Mouse (Mus musculus) T-cell, adult 2 months (primary cell): ENCODE measurements around the gene Ccdc167.
A peak's percentile ranks its signal among the peaks of the same experiment; 100 is the strongest.
"Not testable (repeated sequence)": the region's sequence is repeated elsewhere in the genome, so short reads cannot be mapped to it uniquely, and the experiment has no call there.

Source experiments
- DNase-seq: peaks from one replicate; pipeline ENCODE4 v3.0.0; 2022; ENCODE audit warnings: low spot score

Gene Ccdc167

DNA sequence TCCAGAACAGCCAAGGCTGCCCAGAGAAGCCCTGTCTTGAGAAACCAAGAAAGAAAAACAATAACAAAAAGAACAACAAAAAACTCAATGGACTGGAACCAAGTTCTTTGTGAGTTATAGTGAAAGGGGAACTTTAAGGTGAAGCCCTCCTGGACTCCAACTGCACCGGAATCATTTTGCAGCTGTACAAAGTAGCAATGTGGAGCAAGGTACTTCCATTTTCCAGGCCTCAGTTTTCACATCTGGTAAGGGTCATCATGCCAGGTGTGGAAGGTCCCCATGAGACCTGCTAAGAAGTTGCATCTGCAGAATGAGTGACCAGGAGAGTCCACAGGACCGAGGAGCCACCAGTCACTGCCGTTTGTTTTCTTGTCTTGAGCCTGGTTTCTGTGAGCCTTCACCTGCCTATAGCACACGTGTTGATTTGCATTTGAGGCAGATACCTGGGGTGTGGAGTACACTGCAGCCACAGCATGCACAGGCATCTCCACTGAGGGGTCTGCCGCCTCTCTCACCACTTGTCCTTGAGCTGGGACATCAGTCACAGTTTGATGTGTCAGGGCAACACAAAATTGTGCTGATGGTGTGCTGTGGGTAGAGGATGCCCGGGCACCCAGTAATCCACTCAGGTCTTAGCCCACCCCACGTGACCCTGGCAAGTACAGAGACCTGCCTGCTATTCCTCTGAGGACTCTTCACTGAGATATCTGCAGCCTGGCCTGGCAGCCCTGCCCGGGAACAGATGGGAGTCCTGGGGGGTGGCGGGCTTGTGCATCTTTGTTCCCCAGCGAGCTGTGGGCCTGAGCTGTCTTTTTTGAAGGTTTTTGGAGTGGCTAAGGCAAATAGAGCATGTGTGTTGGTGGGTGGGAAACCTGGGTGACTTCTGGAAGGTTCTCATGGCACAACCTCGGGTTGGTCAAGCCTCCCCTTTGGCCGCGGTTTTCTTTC, 3.1 kb upstream of the Ccdc167 start:
- DNase-seq: no peak

DNA sequence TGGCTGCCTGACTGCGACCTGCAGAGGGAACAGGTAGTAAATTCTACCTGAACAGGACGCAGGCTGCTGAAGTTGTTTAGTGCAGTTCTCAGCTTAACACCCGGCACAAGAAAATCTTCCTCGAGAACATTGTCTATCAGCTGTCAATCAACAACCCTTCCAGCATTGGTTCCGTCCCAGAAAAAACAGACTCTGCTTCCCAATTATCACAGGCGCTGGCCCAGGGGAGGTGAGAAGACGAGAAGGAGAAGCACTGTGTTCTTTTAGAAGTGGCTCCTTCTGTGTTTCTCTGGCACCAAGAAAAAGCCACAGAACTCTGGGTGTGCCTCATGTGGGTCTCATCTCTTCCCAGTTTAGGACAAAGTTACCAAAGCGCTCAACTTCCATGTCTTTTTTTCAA, 1.8 kb upstream of the Ccdc167 start:
- no peak for DNase-seq

DNA sequence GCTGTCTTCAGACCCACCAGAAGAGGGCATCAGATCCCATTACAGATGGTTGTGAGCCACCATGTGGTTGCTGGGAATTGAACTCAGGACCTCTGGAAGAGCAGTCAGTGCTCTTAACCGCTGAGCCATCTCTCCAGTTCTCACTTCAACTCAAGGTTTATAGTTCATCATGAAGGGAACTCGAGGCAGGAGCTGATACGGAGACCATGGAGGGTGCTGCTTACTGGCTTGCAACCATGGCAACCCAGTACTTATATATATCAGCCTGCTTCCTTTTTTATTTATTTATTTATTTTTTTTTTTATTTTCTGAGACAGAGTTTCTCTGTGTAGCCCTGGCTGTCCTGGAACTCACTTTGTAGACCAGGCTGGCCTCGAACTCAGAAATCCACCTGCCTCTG, 3.1 kb downstream of the Ccdc167 start:
- DNase-seq: not testable (repeated sequence)

DNA sequence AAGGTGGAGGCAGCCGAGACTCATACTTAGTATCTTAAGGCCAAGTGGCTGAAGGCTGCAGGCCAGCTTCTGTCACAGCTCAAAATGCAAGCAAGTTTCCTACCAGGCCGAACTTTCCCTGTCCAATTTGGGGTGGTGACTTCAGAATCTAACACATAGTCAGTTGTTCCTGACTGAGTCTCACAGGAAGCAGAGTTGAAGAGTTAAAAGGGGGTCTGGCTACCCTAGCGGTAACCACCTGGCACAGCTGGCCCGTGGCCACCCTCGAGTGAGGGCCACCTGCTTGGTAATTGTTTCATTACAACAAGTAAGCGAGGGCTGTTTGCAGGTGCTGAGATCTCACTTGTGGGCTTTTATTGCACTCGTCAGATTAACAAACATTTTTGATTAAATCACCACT, 4.3 kb downstream of the Ccdc167 start:
- DNase-seq: no peak

DNA sequence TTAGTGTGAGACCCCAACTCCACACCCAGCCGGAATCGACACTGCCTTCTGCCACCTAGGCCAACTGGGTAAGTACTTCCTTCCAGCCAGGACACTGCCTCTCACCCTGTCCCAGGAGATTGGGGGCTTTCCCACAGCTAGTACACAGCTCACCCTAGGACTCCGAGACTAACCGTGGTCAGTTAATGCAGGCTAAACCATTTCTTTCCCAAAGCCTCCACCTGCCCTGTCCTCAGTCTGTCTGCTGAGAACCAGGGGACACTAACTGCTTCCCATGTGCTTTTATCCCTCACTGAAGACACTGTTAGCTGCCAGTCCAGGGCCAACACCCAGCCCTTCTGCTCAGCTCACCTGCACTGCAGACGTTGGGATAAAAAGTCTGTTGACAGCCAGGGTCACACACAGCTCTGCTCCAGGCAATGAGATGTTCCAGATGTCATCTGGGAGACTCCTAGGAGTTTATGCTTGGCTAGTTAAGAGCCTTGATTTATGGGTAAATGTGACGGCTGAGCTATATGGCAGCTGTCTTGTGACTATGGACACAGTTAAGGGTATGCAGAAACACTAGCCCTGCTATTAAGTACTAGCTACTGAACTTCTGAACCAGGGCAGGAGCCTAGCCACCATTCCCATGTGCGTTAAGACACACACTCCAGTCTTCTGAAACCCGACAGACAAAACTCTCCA, 5.0 kb downstream of the Ccdc167 start:
- no peak for DNase-seq

DNA sequence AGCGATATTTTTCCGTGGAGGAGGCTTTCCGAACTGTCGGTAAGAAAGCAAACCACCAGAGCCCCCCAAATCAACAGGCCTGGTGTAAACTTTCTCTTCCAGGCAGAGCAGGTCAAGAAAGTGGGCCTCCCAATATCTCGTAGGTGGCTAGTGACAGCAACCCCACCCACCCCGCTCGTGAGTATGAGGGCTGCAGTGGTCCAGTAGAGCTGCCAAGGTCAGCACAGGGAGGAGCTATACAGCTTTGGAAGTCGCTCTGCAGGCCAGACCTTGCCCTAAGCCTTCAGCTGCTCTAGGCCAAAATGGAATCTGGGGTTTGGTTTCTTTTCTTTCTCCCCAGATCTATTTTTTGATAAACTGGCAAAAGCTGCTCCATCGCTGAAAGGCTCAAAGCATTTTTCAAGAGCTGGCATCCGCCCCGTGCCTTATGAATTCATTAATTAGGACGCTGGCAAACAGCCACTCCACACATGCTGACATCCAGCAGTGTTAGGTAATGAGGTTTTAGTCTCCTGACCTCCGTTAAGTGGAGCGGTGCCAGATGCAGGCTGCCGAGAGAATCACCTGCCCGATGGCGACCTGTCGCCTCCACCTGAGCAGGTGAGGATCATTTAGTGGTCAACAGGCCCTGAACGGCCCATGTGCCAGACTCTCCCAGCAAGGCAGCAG, 5.6 kb downstream of the Ccdc167 start:
- no peak for DNase-seq

DNA sequence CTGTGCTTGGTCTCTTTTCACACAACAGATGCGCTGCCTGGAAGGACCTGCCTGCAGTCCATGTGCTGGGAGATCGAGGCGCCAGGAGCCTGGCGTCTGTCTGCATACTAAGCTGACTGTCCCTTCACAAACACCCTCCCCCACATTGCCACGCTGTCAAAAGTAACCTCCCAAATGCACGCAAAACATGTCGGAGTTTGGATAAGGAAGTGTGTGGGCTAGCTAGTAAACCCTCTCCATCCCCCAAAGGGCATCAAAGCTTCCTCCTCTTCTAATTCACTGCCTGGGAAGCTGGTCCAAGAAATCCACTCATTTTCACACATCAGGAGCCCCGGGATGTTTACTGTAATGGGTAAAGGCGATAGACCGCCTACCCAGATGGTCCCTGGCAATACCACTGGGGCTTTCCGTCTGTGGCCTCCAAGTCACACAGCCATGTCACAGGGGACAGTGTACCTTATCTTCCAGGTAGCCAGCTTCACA, 6.2 kb downstream of the Ccdc167 start:
- DNase-seq: no peak

DNA sequence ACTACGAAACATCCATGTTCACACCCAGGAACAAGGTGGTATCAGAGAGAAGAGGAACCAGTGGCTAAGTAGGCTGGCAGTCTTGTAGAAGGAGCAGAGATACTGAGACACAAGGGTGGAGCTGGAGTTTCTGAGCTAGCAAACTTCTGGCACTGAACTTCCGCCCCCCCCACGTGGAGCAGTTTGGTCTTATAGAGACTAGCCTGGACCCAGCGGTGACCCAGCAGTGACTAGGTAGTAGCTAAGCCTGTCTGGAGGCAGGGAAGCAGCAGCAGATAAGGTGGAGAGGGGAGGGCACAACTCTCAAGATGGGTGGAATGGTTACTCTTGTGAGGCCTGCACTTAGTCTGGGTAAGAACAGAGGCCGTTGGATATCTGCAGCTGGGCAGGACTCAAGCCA, 8.1 kb downstream of the Ccdc167 start:
- no peak for DNase-seq

DNA sequence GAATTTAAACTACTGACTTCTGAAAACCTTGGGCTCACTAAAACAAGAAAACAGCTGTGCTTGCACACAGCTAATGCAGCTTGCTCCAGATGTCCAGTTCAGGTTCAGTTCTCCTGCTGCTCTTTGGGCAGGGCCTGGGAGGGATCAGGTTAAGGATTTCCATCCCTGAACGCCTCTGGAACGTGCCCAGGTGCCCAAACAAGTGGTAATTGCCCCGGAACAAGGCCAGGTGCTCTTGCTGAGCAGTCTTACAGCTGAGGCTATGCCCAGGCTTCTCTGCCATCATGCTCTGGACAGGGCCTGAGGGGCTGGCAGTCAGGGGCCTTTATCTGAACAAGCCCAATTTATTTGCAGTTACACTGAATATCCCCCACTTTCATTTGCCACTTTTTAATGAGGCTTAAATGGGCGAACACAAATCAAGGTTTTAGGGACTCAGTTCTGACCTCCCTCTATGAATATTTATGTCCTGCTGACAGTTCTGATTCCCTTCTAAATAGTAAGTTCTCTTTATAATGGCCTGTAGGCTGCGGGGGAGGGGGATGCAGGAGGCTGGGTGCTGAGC, 9.8 kb downstream of the Ccdc167 start:
- no peak for DNase-seq

DNA sequence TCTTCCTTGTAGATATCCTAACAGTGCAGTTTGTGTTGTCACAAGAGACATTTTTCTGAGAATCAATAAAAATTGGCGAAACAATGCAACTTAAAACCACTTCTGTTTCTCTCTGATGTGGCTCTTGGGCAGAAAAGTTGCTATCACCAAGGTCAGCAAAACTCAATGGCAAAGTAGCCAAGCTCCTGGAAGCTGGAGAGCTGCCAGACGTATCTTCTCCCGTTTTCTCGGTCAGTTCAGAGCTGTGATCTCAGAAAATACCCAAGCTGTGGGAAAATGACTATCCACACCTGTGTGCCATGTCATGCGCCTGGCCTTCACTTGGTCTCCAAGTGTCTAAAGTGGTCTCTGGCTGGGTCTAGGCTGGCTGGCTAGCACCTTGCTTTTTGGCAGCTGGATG, 11.0 kb downstream of the Ccdc167 start:
- DNase-seq: no peak

DNA sequence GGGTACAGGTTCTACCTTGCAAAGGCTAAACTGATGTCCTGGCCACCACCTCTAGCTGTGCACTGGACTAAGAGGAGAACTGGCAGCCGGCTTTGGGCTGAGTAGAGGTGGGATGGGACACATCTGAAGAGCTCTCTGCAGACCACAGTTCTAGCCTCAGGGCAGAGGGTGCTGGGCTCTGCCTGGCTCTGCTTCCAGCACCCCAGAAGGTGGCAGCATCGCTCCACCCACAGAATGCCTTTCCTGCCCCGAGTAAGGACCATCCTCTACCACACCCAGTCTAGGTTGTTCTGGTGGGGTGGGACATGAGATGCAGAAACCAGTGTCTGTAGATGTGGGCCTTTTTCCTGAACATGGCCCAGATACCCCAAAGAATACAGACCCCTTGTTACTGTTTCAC, 12.1 kb downstream of the Ccdc167 start:
- peak; percentile 49 for DNase-seq

DNA sequence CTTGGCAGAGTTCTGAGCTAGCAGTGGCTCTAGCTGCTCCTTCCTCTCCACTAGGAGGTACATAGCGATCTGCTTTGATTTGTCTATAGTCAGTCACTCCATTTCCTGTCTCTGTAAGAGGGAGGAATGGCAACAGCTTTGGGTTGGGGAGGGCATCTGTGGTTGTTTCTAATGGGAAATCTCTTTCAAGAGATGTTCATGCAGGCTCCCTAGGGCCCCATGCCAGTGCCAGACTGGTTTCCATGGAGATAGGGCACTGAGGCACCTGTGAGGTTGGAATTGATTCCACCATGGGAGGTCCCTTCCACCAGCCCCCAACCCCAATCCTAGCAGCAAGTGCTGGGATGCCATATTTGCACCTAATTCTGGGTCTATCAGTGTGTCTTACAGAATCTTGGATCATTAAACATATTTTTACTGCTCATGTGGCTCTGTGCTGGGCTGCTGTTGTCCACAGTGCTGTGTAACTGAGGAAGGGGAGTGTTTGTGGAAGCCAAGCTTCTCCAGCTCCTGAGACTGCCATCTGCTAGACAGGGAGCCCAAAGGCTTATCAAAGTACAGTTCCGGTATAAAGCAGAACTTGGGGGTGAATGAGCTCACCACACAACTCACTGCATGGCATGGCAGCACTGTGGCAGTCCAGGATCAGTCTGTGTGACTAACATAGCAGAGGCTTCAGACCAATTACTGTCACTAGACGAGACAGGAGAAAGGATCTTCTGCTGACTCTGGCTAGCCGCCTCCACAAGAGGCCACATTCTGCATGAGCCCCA, 13.7 kb downstream of the Ccdc167 start:
- DNase-seq: no peak

DNA sequence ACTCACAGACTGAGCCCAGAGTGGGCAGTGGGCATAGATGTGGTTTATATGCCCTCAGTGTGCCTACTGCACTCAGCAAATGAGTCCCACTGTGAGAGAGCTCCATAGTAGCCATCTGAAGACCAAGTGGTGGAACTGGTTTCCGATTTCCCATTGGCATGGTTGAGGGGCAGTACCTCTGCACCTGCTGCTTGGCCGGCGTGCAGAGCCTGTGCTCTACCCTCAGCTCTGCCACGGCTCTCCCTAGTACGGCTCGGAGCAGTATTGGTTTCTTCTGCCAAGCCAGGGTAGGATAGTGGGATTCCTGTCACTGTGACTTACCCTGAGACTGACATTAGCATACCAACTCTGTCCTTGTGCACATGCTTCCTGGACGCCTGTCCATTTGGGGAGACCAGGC, 16.3 kb downstream of the Ccdc167 start:
- DNase-seq: no peak

DNA sequence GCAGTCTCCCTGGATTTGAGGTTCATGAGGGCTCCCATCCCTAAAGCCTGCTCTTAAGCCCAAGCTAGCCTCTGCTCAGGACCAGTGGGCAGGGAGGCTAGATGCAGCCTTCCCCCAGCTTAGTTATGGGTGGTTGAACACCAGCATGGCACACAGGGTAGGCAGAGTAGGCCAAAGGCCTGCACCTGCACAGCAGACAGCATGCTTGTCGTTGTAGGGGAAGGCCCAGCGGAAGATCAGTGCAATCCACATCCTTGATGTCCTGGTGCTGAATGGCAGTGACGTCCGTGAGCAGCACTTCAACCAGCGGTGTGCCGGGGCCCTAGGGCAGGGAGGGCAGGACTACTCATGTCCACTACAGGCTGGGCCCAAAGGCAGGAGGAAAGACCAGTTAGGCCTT, 18.4 kb downstream of the Ccdc167 start:
- no peak for DNase-seq

DNA sequence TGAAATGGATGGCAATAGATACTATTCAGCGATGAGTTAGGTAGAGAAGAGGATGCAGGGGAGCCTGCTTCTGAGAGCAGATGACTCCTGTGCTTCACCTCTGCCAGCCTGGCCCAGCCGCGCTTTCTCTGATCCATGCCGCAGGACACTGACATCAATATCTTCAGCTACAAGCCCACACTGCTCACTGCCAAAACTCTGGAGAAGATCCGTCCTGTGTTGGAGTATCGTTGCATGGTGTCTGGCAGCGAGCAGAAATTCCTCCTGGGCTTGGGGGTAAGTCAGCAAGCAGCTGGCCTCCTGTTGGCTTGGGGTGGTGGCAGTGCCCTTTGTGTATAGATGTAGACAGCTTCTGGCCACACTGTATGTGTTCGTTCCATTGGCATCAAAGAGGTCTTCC, 19.9 kb downstream of the Ccdc167 start:
- no peak for DNase-seq

DNA sequence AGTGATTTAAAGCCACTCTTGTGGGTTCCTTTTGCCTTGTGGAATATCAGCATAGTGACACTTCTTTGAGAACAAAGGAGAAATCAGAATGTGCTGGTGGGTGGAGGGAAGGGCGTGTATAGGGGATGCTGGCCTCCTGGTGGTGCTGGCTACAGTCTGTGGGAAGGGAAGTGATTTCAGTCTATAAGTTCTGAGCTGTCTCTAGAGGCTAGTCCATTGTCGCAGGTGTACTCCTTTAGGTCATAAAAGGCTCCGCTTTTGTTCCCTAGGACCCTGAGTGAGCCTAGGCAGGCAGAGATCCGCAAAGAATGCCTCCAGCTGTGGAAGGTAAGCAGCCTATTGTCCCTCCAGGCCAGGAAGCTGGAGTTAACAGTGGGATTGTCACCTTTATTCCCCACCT, 22.3 kb downstream of the Ccdc167 start:
- DNase-seq: no peak

DNA sequence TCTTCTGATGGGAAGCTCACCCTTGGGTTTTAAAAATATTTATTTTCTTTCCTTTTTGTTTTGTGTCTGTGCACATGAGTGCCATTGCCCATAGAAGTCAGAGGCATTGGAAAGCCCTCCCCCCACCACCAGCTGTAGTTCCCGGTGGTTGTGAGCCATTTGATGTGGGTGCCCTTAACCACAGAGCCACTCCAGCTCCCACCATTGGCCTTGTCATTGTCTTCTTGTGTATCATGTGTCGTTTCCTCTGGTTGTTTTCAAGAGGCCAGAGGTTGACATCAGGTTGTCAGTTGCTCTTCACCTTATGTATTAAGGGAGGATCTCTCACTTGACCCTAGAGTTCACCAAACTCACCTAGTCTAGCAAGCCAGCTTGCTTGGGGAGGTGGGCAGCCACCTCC, 23.3 kb downstream of the Ccdc167 start:
- peak; percentile 62 for DNase-seq

DNA sequence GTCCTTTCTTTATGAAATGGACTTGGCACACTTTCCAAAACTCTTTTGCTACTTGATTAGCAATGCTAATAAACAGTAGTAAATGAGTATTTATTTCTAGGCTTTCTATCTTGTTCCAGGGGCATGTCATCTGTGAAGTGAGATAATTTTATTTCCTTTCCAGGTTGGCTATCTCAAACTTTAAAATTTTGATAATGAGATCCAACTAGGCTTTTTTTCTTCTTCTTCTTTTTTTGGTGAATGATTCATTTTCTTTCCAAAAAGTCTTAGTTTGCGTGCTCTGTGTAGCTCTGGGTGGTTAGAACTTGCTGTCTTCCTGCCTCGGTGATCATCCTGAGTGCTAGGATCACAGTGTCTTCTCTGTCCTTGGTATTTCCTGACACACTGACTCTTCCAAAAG, 24.0 kb downstream of the Ccdc167 start:
- no peak for DNase-seq

DNA sequence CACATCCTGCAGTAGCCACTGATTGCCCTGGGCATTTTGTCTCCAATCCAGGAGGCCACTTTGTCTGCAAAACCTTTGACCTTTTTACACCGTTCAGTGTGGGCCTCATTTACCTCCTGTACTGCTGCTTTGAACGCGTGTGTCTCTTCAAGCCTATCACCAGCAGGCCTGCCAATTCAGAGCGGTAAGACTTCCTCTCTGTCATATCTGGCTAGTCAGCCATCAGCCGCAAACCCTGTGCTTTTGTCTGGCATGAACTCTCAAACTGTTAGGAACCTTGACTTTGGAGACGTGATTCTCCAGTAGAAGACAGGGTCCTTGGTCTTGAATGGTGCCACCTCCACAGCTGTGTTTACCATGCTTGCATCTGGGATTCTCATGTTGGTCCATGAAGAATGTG, 26.6 kb downstream of the Ccdc167 start:
- no peak for DNase-seq

DNA sequence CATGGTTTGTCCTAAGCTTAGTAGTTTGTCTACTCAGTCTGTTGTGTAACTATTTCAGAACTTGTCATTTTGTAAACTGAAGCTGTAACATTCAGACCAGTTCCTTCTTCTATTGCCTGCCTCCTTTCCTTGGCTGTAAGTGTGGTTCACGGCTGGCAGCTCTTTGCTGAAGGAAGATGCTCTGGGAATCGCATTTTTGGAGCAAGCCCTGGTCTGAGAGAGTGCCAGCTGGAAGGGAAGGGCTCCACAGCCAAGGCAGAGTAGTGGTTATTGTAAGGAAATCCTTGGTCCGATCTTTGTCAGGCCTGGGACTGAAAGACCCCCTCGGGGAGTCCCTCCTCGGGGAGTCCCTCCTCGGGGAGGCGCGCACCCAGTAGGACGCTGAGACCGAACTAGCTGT, 28.2 kb downstream of the Ccdc167 start:
- DNase-seq: no peak

DNA sequence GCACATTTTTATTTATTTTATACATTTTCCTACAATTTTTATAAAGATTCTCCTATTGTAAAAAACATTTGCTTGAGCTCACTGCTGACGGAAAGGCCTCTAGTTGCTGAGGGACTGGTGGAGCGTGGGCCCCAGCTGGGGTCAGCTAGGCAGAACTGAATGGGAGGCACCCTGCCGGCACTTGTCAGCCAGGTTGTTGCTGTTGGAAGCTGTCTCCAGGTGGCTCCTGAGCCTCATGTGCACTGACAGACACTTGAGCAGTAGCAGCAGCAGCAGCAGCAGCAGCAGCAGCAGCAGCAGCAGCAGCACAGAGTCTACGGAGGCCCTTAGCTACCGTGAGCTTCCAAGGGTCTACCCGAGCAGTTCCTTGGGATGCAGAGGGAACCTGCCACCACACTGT, 29.5 kb downstream of the Ccdc167 start:
- no peak for DNase-seq

DNA sequence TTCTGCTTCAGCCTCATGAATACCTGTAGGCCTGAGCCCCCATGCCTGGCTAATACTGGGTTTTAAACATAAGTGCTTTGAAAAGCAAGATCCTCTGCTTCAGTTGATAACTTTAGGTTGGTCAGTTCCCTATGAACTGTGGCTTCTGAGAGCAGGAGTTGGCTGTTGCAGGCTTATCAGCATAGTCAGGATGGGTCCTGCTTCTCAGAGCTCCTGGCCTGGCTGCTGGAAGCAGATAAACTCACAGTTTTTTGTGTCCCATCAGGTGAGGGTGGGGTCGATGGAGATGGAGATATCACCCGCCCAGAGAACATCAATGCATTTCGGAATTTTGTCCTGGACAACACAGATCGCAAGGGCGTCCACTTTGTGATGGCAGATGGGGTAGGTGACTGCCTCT, 30.1 kb downstream of the Ccdc167 start:
- DNase-seq: no peak
